ENCODE assay signal across 8 mouse cellular contexts in the genomic region with DNA sequence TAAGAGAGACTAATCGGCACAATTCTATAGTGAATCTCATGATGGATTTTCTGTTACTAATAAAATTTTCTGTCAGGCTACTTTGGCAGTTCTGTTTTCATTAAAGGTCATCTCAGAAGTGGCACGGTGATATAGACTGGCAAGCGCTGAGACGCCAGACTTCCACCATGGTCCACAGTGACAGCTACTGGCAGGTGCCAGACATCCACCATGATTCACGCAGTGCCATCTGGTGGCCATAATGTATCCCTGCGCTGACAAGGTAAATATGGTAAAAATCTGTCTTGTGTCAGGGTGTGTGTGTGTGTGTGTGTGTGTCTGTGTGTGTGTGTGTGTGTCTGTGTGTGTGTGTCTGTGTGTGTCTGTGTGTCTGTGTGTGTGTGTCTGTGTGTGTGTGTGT.
DNase-seq lines count a peak whose midpoint lies in the region; TF ChIP-seq lines count a peak whose summit lies in the region.

No protein-coding gene starts in this region.

- H3K4me3 ChIP-seq in layer of hippocampus, adult 2 months = no peak overlapping the region
- no peak overlapping the region for H3K4me3 ChIP-seq in midbrain, embryonic 10.5 days
- H3K4me3 ChIP-seq in small intestine, adult 2 months (ENCODE audit: low read depth, low read length) = no peak overlapping the region

- 34% methylated on average over 6 of the region's 6 CpGs for WGBS in midbrain, embryonic 10.5 days
- WGBS in small intestine, adult 2 months = 33% methylated on average over 6 of the region's 6 CpGs

- H3K27me3 ChIP-seq in midbrain, embryonic 10.5 days (ENCODE audit: low read depth, poor library complexity, severe bottlenecking) = no peaks in the 10 kb centered on the region
- H3K27me3 ChIP-seq in small intestine, adult 2 months (ENCODE audit: control insufficient read depth, insufficient read depth, low read length) = no peaks in the 10 kb centered on the region

- no peak overlapping the region for H3K27ac ChIP-seq in layer of hippocampus, adult 2 months
- no peak overlapping the region for H3K27ac ChIP-seq in midbrain, embryonic 10.5 days (replicated peaks)
- H3K27ac ChIP-seq in small intestine, adult 2 months (ENCODE audit: insufficient read depth, low read depth, low read length) = no peak overlapping the region

- peak; percentile 10 for DNase-seq in gastrocnemius, postnatal 14 days
- DNase-seq in gastrocnemius, adult 8-10 months (ENCODE audit: low spot score in 2 of 2) = no peak
- peak; percentile 60 for DNase-seq in R1 (ENCODE audit: low read depth, low spot score)
- peak; percentile 36 to 64 for DNase-seq in cerebellum, postnatal 4 days (ENCODE audit: low spot score in 2 of 2)
- DNase-seq in heart, postnatal 14 days = peak; percentile 9 to 40
- DNase-seq in layer of hippocampus, adult 2 months (ENCODE audit: low spot score in 2 of 2) = peak; percentile 34 to 54
- peak; percentile 48 for DNase-seq in midbrain, embryonic 10.5 days (ENCODE audit: low spot score)

- no peak for TF ChIP-seq POLR2A in small intestine, adult 2 months (IDR thresholded peaks at IDR 0.05; ENCODE audit: low read depth, low read length)

- no peaks in the 10 kb centered on the region for H3K9me3 ChIP-seq in midbrain, embryonic 10.5 days (replicated peaks)

- TF ChIP-seq CTCF in layer of hippocampus, adult 2 months (conservative IDR thresholded peaks at IDR 0.05) = peak; percentile 76
- TF ChIP-seq CTCF in small intestine, adult 2 months (IDR thresholded peaks at IDR 0.05; ENCODE audit: extremely low read depth, insufficient read length, insufficient replicate concordance, low read depth, low read length) = peak; percentile 41; the same call in 1 of the 2 replicates

- H3K36me3 ChIP-seq in midbrain, embryonic 10.5 days = no peaks in the 10 kb centered on the region
- no peaks in the 10 kb centered on the region for H3K36me3 ChIP-seq in small intestine, adult 2 months (ENCODE audit: control insufficient read depth, insufficient read depth, low read length)

- intact Hi-C loops in gastrocnemius, postnatal 14 days (cut with DNase I; ENCODE audit: low total_unique reads) = no loop called here
- intact Hi-C loops in heart, postnatal 14 days (cut with DNase I) = no loop called here

- no peaks in the 10 kb centered on the region for H3K4me1 ChIP-seq in midbrain, embryonic 10.5 days
- no peaks in the 10 kb centered on the region for H3K4me1 ChIP-seq in small intestine, adult 2 months (ENCODE audit: control insufficient read depth, insufficient read depth, insufficient read length, low read length)

Comparison
In these comparisons a context has a peak if more than half of its experiments do, and no peak if none do; other contexts are left out.
1. DNase-seq: peak in gastrocnemius, postnatal 14 days (single experiment), R1 (single experiment), cerebellum, postnatal 4 days (2 of 2), heart, postnatal 14 days (2 of 2), layer of hippocampus, adult 2 months (2 of 2) and midbrain, embryonic 10.5 days (single experiment); none in gastrocnemius, adult 8-10 months (0 of 2).